Mouse (Mus musculus) liver, embryonic 14.5 days (tissue): ENCODE results near the gene Nt5c1b. TPM values are rescaled to one million over a fixed set of nuclear protein-coding genes. Genes with fewer than 3 reads are reported as not detected.

ENCODE experiments used
- ATAC-seq: fragments of 200-750 bp; cut with Nextera tagmentation; 2 replicates; pipeline ENCODE4 v1.8.0; 2017; ENCODE audit warnings: moderate number of reproducible peaks, mild to moderate bottlenecking, moderate library complexity; ENCODE audit not compliant: insufficient read depth
- DNase-seq, 3 experiments: peaks; one replicate each; pipeline ENCODE4 v3.0.0-alpha.2; 2012 to 2013; ENCODE audit warnings: low read depth in 3 of 3, low spot score in 3 of 3
- H3K27ac ChIP-seq: fragments of 300-500 bp; sonication (generic); 2 replicates; pipeline ENCODE4 v1.5.1; 2014; ENCODE audit warnings: moderate library complexity, mild to moderate bottlenecking, control low read depth, inconsistent platforms
- H3K27me3 ChIP-seq: fragments of 300-500 bp; sonication (generic); 2 replicates; pipeline ENCODE4 v1.6.1; 2014; ENCODE audit warnings: mild to moderate bottlenecking, low read length, moderate library complexity; ENCODE audit not compliant: control insufficient read depth, insufficient read depth
- H3K36me3 ChIP-seq: fragments of 300-500 bp; sonication (generic); replicated peaks from 2 replicates; pipeline ENCODE4 v1.6.1; 2014; ENCODE audit warnings: low read depth; ENCODE audit not compliant: control insufficient read depth, insufficient read depth
- H3K4me1 ChIP-seq, 2 experiments: fragments of 200-500 bp in 1 of 2; fragments of 300-500 bp in 1 of 2; sonication (generic) in 1 of 2; replicated peaks; 2 replicates each; pipeline ENCODE4 v1.6.1; 2012 to 2014; ENCODE audit warnings: antibody characterized with exemption in 1 of 2, inconsistent platforms in 1 of 2, low read length in 1 of 2; ENCODE audit not compliant: control insufficient read depth in 2 of 2, insufficient read depth in 2 of 2
- H3K4me2 ChIP-seq: fragments of 300-500 bp; sonication (generic); 2 replicates; pipeline ENCODE4 v1.6.1; 2014; ENCODE audit warnings: low read depth, mild to moderate bottlenecking, control low read depth, moderate library complexity
- H3K4me3 ChIP-seq, 2 experiments: fragments of 200-500 bp in 1 of 2; fragments of 300-500 bp in 1 of 2; sonication (generic) in 1 of 2; 2 replicates each; pipeline ENCODE4 v1.5.1; 2012 to 2014; ENCODE audit warnings: low read depth in 2 of 2, low read length in 2 of 2, mild to moderate bottlenecking in 2 of 2, control low read depth in 1 of 2, inconsistent platforms in 1 of 2, moderate library complexity in 1 of 2; ENCODE audit not compliant: insufficient read depth in 1 of 2
- H3K9ac ChIP-seq: fragments of 300-500 bp; sonication (generic); replicated peaks from 2 replicates; pipeline ENCODE4 v1.6.1; 2014; ENCODE audit warnings: mild to moderate bottlenecking, control low read depth, moderate library complexity
- H3K9me3 ChIP-seq: fragments of 300-500 bp; sonication (generic); 2 replicates; pipeline ENCODE4 v1.6.1; 2016; ENCODE audit warnings: low read length, mixed read lengths; ENCODE audit not compliant: control insufficient read depth
- CTCF ChIP-seq: IDR thresholded peaks from 2 replicates; pipeline ENCODE4 v1.5.1; 2016; ENCODE audit warnings: antibody characterized with exemption, low read depth, control low read depth
- EP300 ChIP-seq: IDR thresholded peaks from 2 replicates; pipeline ENCODE4 v1.6.1; 2016; ENCODE audit warnings: antibody characterized with exemption, low read depth
- WGBS: fragments of 180-500 bp; shearing (Covaris S2); extraction: QIAGEN DNeasy Blood & Tissue Kit; methylation state at CpG from one replicate; pipeline ENCODE4 v1.1.7; 2014; ENCODE audit not compliant: insufficient replicate concordance; 5-methylcytosine and 5-hydroxymethylcytosine counted together
- polyA plus RNA-seq, 2 experiments: library from polyadenylated mRNA; depleted of rRNA in 1 of 2; stranded (reverse) in 1 of 2; unstranded in 1 of 2; fragments of >200 nt; fragmentation: Nextera tagmentation in 1 of 2; extraction: Ambion mirVana in 1 of 2; gene quantifications; 2 replicates each; pipeline versions ENCODE4 v1.2.1 to v1.2.3; 2012 to 2014

Gene Nt5c1b
- polyA plus RNA-seq, 2 experiments, result not detected

DNA sequence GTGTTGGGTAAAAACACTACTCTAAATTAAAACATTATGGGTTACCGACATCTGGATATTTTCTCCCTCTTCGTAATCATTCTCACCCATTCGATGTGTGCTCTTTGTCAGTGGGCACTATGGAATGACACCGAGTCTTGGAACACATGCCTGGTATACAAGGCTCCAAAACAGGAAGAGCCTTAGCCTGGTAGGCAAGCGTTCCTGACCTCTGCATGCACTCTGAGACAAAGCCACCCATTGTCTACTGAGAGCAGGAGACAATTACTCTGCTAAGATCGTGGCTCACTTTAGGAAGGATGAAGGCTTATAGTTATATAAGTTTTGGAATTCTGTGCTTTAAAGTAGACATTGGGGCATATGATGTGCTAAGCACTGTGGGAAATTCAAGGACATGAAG, 12.0 kb upstream of the Nt5c1b start:
- no peak for DNase-seq
- Histone ChIP-seq H3K9me3 (no peaks in the 10 kb centered on the region), H3K4me3 (no peak overlapping the region), H3K27ac (no peak overlapping the region), H3K36me3 (no peaks in the 10 kb centered on the region), H3K4me2 (no peak overlapping the region), H3K9ac (no peak overlapping the region), H3K27me3 (no peaks in the 10 kb centered on the region), H3K4me1 (no peaks in the 10 kb centered on the region)
- ATAC-seq, result no peak
- TF ChIP-seq EP300 (no peak), CTCF (no peak)
- 39% methylated on average over 6 of the region's 6 CpGs for WGBS

DNA sequence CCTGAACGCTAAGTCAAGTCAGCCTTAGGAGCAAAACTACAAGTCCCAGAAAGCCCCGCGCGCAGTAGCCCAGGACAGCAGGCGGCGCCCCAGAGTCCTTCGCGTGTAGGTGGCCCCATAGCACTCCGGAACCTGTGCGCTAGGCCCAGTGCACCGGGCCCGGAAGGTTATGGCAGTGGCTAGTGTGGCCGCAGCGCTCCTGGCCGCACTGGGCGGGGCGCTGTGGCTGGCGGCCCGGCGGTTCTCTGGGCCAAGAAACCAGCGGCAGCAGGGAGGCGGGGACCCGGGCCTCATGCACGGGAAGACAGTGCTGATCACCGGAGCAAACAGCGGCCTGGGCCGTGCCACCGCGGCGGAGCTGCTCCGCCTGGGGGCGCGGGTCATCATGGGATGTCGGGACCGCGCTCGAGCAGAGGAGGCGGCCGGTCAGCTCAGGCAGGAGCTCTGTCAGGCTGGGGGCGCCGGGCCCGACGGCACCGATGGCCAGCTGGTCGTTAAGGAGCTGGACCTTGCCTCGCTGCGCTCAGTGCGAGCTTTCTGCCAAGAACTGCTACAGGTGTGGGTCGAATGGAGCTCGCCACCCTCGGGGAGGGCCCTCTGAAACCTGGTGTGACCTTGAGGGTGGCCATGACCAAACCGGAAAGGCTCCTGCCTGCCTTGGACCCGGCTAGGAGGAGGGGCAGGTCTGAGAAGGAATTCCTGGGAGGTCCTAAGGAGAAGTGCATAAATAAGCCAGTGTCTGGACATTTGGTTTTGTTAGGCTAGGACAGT, 21.1 kb downstream of the Nt5c1b start, which contains the start of gene Rdh14:
Rdh14 (plus strand) TSS at position 102 of the 771 bp plus-strand sequence.
- Histone ChIP-seq H3K27me3 (no peaks in the 10 kb centered on the region), H3K9ac (peak within 1 kb of the TSS; percentile 93), H3K36me3 (no peaks in the 10 kb centered on the region), H3K4me1 (peaks cover 3 to 4% of the 10 kb centered on the region in 2 experiments; a peak in 3 of 4 replicates), H3K4me3 (peak within 1 kb of the TSS; percentile 74 to 89), H3K27ac (peak within 1 kb of the TSS; percentile 62), H3K4me2 (peak within 1 kb of the TSS; percentile 77), H3K9me3 (no peaks in the 10 kb centered on the region)
- ATAC-seq (peak; percentile 98), DNase-seq (peak; percentile 78)
- under 1% methylated on average over 53 of the region's 53 CpGs for WGBS
- TF ChIP-seq CTCF (peak; percentile 80), EP300 (no peak; the same call in 1 of the 2 replicates)

DNA sequence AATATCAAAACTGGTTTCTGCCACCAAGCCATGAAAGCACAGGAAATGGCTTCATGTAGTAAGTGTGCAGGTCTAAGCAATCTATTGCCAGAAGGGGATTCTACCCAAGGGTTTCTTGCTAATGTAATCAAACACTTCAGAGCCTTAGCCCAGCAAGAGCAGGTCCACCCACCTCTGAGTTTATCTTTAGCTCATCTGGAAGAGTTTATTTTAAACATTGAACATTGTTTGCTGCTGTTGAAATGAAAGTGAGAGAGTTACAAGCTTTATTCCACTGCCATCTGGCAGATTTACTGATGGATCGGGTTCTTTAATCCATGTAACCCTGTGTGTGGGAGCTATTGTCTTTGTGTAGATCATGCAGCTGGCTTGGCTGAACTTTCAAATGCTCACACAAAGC, 31.0 kb downstream of the Nt5c1b start:
- no peaks in the 10 kb centered on the region for H3K4me1 ChIP-seq
- TF ChIP-seq CTCF (no peak), EP300 (no peak)
- no peaks in the 10 kb centered on the region for H3K27me3 ChIP-seq
- H3K4me2 ChIP-seq, result no peak overlapping the region
- no peak overlapping the region for H3K27ac ChIP-seq
- no peak overlapping the region for H3K9ac ChIP-seq
- no peaks in the 10 kb centered on the region for H3K36me3 ChIP-seq
- 79% methylated on average over 1 of the region's 1 CpGs for WGBS
- ATAC-seq (no peak), DNase-seq (no peak)
- no peak overlapping the region for H3K4me3 ChIP-seq
- H3K9me3 ChIP-seq, result no peaks in the 10 kb centered on the region

DNA sequence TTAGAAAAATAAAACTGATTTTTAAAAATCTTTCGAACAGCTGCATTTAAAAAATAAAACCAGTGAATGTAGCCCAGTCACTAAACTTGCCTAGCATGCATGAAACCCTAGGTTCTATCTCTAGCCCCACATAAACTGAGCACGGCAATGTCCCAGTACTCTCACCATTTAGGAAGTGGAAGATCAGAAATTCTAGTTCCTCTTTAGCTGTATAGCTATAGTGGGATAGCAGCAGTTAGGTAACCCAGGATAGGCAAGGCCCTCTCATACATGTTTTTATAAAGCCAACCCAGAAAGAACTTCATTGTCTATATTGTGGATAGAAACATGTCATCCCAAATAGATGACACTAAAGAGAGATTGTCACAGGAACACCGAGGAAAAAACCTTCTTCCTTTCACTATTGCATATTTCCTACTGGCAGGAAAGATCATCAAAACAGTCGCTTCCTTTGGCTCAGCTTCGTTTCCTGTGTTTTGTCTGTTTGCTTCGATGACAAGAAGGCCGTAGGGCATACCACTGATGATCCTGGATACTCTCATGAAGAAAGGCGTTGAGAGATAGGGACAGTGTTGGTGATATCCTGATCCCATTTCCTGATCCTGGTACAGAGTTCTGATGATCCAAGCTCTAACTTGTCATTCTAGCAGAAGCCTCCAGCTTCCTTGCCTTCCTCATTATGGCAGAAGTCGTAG, 32.8 kb downstream of the Nt5c1b start:
- Histone ChIP-seq H3K27me3 (no peaks in the 10 kb centered on the region), H3K9me3 (no peaks in the 10 kb centered on the region), H3K4me3 (no peak overlapping the region), H3K9ac (no peak overlapping the region), H3K36me3 (no peaks in the 10 kb centered on the region), H3K27ac (no peak overlapping the region), H3K4me2 (no peak overlapping the region), H3K4me1 (no peaks in the 10 kb centered on the region)
- DNase-seq (no peak), ATAC-seq (no peak)
- TF ChIP-seq EP300 (no peak), CTCF (no peak)
- 25% methylated on average over 9 of the region's 9 CpGs for WGBS

DNA sequence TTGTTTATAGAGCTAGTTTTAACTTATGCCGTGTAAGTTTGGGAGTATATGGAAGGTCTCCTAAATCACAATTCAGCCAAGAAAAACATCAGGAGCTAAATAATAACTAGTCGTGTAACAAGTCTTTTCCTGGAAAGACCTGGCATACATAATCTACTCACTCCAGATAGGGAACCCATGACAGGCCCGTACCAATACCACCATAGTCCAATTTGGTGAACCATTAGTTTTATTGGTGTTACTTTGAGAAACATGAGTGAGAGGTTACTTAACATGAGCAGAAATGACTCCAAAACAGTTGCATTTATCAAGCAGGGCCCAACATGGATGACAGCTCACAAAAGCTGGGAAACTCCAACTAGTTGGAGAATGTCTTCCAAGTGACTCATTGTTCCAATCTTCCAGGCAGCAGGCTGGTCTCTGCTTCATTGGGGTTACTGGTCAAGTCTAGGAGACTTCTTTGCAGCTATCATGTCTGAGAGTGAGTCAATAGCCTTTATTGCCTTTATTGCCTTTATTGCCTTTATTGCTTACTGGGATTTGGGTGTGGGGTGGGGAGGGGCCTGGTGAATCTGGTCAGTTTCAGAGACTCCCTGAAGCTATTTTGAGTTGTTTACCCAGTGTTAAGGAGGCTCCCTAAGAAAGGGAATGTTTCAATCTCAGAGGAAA, 40.9 kb downstream of the Nt5c1b start:
- Histone ChIP-seq H3K9ac (no peak overlapping the region), H3K27me3 (no peaks in the 10 kb centered on the region), H3K9me3 (no peaks in the 10 kb centered on the region), H3K36me3 (no peaks in the 10 kb centered on the region), H3K4me2 (no peak overlapping the region), H3K27ac (no peak overlapping the region), H3K4me3 (no peak overlapping the region), H3K4me1 (no peaks in the 10 kb centered on the region)
- WGBS, result 65% methylated on average over 3 of the region's 3 CpGs
- DNase-seq (no peak), ATAC-seq (no peak)
- no peak for TF ChIP-seq CTCF
- no peak for TF ChIP-seq EP300
